Mouse (Mus musculus) embryo, embryonic 11.5 days (tissue): Measurements from ENCODE around the gene Tas2r123.

Source experiments
- DNase-seq: peaks from one replicate; pipeline ENCODE4 v3.0.0-alpha.2; 2012; ENCODE audit warnings: low read depth, low spot score

Gene Tas2r123

DNA sequence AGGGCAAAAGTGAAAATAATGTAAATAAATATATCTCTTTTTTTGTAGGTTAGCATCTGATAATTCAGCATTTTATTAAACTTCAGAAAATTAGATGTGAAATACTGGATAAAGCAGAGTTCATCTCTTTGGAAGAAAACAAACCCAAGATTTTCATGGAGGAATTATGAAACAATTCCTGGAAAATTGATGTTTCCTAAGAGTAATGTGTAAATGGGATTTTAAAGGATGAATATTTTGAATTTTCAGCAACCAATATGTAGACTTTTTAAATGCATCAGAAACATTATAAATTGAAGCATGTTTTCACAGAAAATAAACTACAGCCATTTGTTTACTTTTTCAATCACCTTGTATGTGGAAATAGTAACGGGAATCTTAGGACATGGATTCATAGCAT, at the start of gene Tas2r123:
Gene Tas2r123 (plus strand): TSS at position 301 of the 400 bp plus-strand sequence.
- no peak for DNase-seq

DNA sequence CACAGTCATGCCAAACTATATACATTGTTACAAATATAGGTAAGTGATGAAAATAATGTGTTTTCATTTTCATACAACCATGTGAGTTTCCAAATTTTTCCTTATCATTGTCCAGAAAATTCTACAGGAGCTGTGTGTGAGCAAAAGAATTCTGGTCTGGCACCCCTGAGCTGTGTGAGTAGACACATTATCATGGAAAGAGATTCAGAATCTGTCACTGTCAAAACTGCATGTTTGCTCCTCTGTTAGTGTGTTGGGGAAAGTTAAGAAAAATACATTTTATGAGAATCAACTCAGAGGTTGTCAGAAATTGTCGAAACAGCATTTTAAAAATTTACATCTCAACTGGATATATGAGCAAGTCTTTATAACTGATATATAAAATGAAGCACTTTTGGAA, 44.4 kb upstream of the Tas2r123 start, which contains the start of gene Tas2r117:
Gene Tas2r117 (plus strand): TSS at position 301 of the 400 bp plus-strand sequence.
- no peak for DNase-seq

DNA sequence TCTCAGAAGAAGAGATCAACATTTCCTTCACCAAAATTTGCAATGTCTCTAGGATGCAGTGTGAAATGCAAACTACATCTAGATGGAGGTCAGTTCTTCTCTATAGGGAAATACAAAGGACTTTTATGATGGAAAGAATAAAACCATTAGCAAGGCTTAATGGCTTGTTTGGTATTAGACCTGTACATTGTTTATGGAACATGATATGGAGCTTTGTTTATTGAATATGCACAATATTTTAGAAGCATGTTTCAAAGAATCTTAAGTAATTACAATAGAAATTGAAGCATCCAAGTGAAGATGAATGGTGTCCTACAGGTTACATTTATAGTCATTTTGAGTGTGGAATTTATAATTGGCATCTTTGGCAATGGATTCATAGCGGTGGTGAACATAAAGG, 8.2 kb downstream of the Tas2r123 start, which contains the start of gene Tas2r116:
Gene Tas2r116 (plus strand): TSS at position 301 of the 400 bp plus-strand sequence.
- DNase-seq, result no peak

GRCm38 (mm10) chr6:132867708-132868107, 20.8 kb downstream of the Tas2r123 start, which contains the start of gene Tas2r110:
Gene Tas2r110 (plus strand): TSS chr6:132868008.
- DNase-seq, result no peak

DNA sequence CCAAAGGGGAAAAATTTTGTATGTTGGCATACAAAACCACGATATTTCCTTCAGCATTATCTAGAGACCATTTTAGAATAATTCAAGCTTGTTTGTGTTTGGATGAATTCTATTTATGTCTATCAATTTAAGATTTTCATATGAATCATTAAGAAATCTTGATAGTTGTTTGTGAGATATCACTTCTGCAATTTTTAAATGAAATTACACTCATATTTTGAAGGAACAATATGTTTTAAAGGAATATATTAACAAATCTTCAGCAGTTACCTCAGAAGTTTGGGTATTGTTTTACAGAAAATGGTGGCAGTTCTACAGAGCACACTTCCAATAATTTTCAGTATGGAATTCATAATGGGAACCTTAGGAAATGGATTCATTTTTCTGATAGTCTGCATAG, 45.8 kb downstream of the Tas2r123 start, which contains the start of gene Tas2r113:
Gene Tas2r113 (plus strand): TSS at position 301 of the 400 bp plus-strand sequence.
- DNase-seq, result no peak
